Mouse (Mus musculus): ENCODE results near the gene Kdr. TPM values are rescaled to one million over a fixed set of nuclear protein-coding genes. Genes with fewer than 3 reads are reported as not detected.

The Kdr gene
- polyA plus RNA-seq, 1 experiment from 2014 or later: 26.7 TPM

- Histone ChIP-seq H3K27me3 (replicated peaks; ENCODE audit: control insufficient read depth, insufficient read depth, low read length) (no peaks in the 10 kb centered on the region), H3K4me1 (ENCODE audit: control insufficient read depth, insufficient read depth, low read length) (no peaks in the 10 kb centered on the region), H3K9ac (ENCODE audit: low read depth, low read length) (no peak overlapping the region), H3K27ac (replicated peaks; ENCODE audit: low read depth, low read length) (no peak overlapping the region), H3K4me2 (ENCODE audit: low read depth, low read length) (no peak overlapping the region), H3K36me3 (ENCODE audit: control insufficient read depth, insufficient read depth, low read length) (no peaks in the 10 kb centered on the region), H3K9me3 (ENCODE audit: control insufficient read depth, low read length) (no peaks in the 10 kb centered on the region), H3K4me3 (ENCODE audit: low read depth, low read length) (no peak overlapping the region)
- peak; percentile 10 for DNase-seq (ENCODE audit: low spot score)
- 71% methylated on average over 7 of the region's 7 CpGs for WGBS
- ATAC-seq (ENCODE audit: low read depth): no peak
These were observed 28.1 kb upstream of the Kdr start for GRCm38 (mm10) chr5:76006403-76006802.

DNA sequence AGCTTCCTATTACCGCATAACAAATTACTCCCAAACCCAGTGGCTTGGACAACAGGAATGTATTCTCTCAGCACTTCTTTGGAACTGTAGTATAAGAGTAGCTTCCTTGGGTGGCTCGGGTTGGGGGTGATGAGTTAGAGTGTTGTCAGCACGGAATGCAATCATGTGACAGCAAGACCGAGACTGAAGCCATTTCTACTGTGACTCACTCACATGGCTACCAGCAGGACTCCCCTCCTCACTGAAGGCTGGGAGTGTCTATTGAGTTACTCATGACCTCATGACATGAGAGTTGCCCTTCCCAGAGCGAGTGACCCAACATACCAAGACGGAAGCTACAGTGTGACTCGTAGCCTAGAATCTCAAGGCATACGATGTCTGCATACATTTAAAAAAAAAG is 12.0 kb upstream of the Kdr start:
- no peak overlapping the region for H3K27ac ChIP-seq (replicated peaks; ENCODE audit: low read depth, low read length)
- no peak overlapping the region for H3K4me3 ChIP-seq (ENCODE audit: low read depth, low read length)
- H3K4me1 ChIP-seq (ENCODE audit: control insufficient read depth, insufficient read depth, low read length): no peaks in the 10 kb centered on the region
- DNase-seq (ENCODE audit: low spot score) (no peak), ATAC-seq (ENCODE audit: low read depth) (no peak)
- no peak overlapping the region for H3K4me2 ChIP-seq (ENCODE audit: low read depth, low read length)
- H3K9me3 ChIP-seq (ENCODE audit: control insufficient read depth, low read length): no peaks in the 10 kb centered on the region
- no peaks in the 10 kb centered on the region for H3K36me3 ChIP-seq (ENCODE audit: control insufficient read depth, insufficient read depth, low read length)
- no peaks in the 10 kb centered on the region for H3K27me3 ChIP-seq (replicated peaks; ENCODE audit: control insufficient read depth, insufficient read depth, low read length)
- WGBS: 82% methylated on average over 8 of the region's 8 CpGs
- no peak overlapping the region for H3K9ac ChIP-seq (ENCODE audit: low read depth, low read length)

GRCm38 (mm10) chr5:75987530-75987929 is 9.3 kb upstream of the Kdr start:
- no peak for DNase-seq (ENCODE audit: low spot score)
- no peak for ATAC-seq (ENCODE audit: low read depth)
- no peak overlapping the region for H3K4me3 ChIP-seq (ENCODE audit: low read depth, low read length)
- no peaks in the 10 kb centered on the region for H3K36me3 ChIP-seq (ENCODE audit: control insufficient read depth, insufficient read depth, low read length)
- no peaks in the 10 kb centered on the region for H3K27me3 ChIP-seq (replicated peaks; ENCODE audit: control insufficient read depth, insufficient read depth, low read length)
- no peak overlapping the region for H3K4me2 ChIP-seq (ENCODE audit: low read depth, low read length)
- no peak overlapping the region for H3K9ac ChIP-seq (ENCODE audit: low read depth, low read length)
- 72% methylated on average over 8 of the region's 8 CpGs for WGBS
- H3K4me1 ChIP-seq (ENCODE audit: control insufficient read depth, insufficient read depth, low read length): no peaks in the 10 kb centered on the region
- H3K27ac ChIP-seq (replicated peaks; ENCODE audit: low read depth, low read length): no peak overlapping the region
- no peaks in the 10 kb centered on the region for H3K9me3 ChIP-seq (ENCODE audit: control insufficient read depth, low read length)

DNA sequence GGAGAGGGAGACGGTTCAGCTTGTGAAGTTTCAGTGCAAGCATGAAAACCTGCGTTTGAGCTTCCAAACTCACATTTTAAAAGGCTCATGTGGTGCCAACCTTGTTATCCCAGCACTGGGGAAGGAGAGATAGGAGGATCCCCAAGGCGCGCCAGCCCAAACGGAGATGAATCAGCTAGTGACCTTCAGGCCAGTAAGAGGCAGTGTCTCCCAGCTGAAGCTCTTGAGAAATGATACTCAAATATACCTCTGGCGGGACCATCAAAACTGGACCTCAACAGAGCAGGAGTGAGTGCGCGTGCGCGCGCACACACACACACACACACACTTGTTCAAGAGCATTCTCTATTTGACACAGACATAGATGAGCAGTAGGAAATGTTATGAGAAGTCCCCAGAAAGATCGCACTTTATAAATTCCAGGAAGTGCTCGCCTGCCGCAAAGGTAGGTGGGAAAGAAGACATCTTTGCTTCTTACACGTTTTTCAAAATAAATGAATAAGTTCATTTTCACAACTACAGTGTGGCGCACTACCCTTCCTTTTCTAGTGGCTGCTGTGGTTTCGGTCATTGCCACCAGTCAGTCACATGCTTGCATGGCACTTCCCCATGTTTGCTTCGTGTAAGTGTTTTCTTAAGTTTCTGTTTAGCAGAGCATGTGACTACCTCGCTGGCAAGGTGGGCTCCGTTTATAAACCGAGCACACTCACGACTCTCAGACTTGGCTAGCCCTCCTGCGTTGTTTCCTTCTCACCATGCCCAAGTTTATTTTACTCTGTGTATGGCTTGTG is 2.5 kb upstream of the Kdr start:
- no peaks in the 10 kb centered on the region for H3K36me3 ChIP-seq (ENCODE audit: control insufficient read depth, insufficient read depth, low read length)
- ATAC-seq (ENCODE audit: low read depth) (no peak), DNase-seq (ENCODE audit: low spot score) (no peak)
- peaks cover 6% of the 10 kb centered on the region for H3K4me1 ChIP-seq (ENCODE audit: control insufficient read depth, insufficient read depth, low read length)
- peaks cover 55% of the 10 kb centered on the region for H3K27me3 ChIP-seq (replicated peaks; ENCODE audit: control insufficient read depth, insufficient read depth, low read length)
- no peak overlapping the region for H3K4me2 ChIP-seq (ENCODE audit: low read depth, low read length)
- no peak overlapping the region for H3K27ac ChIP-seq (replicated peaks; ENCODE audit: low read depth, low read length)
- H3K4me3 ChIP-seq (ENCODE audit: low read depth, low read length): no peak overlapping the region
- WGBS: 62% methylated on average over 23 of the region's 23 CpGs
- H3K9ac ChIP-seq (ENCODE audit: low read depth, low read length): no peak overlapping the region
- no peaks in the 10 kb centered on the region for H3K9me3 ChIP-seq (ENCODE audit: control insufficient read depth, low read length)

DNA sequence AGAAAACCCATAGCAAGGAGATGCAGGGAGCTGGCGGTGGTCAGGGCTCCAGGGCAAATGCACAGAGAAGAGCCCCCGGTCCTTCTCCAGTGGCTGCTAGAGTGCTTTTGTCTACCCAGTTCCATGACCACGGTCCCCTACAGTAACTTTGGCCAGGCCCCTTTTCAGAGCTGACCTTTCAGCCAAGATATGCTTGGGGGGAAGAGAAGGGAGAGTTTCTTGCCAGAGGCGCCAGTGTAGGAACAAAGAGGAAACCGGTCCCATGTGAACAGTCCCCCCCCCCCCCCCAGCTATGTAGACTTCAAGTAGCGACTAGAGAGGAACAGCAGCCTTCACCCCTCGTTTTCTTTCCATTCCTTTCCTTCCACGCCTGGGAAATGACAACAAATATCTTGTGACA is 850 bp upstream of the Kdr start:
- H3K4me2 ChIP-seq (ENCODE audit: low read depth, low read length): peak overlapping the region; percentile 100
- peaks cover 61% of the 10 kb centered on the region for H3K27me3 ChIP-seq (replicated peaks; ENCODE audit: control insufficient read depth, insufficient read depth, low read length)
- H3K27ac ChIP-seq (replicated peaks; ENCODE audit: low read depth, low read length): no peak overlapping the region
- DNase-seq (ENCODE audit: low spot score) (no peak), ATAC-seq (ENCODE audit: low read depth) (no peak)
- peaks cover 6% of the 10 kb centered on the region for H3K4me1 ChIP-seq (ENCODE audit: control insufficient read depth, insufficient read depth, low read length)
- H3K36me3 ChIP-seq (ENCODE audit: control insufficient read depth, insufficient read depth, low read length): no peaks in the 10 kb centered on the region
- H3K9me3 ChIP-seq (ENCODE audit: control insufficient read depth, low read length): no peaks in the 10 kb centered on the region
- peak overlapping the region; percentile 67 for H3K4me3 ChIP-seq (ENCODE audit: low read depth, low read length)
- H3K9ac ChIP-seq (ENCODE audit: low read depth, low read length): no peak overlapping the region
- WGBS: 7% methylated on average over 8 of the region's 8 CpGs

- Histone ChIP-seq H3K4me3 (ENCODE audit: low read depth, low read length) (peak overlapping the region; percentile 67), H3K4me2 (ENCODE audit: low read depth, low read length) (peak overlapping the region; percentile 100), H3K27me3 (replicated peaks; ENCODE audit: control insufficient read depth, insufficient read depth, low read length) (peaks cover 61% of the 10 kb centered on the region), H3K36me3 (ENCODE audit: control insufficient read depth, insufficient read depth, low read length) (no peaks in the 10 kb centered on the region), H3K9me3 (ENCODE audit: control insufficient read depth, low read length) (no peaks in the 10 kb centered on the region), H3K4me1 (ENCODE audit: control insufficient read depth, insufficient read depth, low read length) (peaks cover 6% of the 10 kb centered on the region), H3K9ac (ENCODE audit: low read depth, low read length) (peak overlapping the region; percentile 62), H3K27ac (replicated peaks; ENCODE audit: low read depth, low read length) (peak overlapping the region; percentile 69)
- DNase-seq (ENCODE audit: low spot score) (peak; percentile 33), ATAC-seq (ENCODE audit: low read depth) (peak; percentile 68)
- WGBS: under 1% methylated on average over 48 of the region's 54 CpGs
These were observed 551 bp downstream of the Kdr start for GRCm38 (mm10) chr5:75977441-75978373.

DNA sequence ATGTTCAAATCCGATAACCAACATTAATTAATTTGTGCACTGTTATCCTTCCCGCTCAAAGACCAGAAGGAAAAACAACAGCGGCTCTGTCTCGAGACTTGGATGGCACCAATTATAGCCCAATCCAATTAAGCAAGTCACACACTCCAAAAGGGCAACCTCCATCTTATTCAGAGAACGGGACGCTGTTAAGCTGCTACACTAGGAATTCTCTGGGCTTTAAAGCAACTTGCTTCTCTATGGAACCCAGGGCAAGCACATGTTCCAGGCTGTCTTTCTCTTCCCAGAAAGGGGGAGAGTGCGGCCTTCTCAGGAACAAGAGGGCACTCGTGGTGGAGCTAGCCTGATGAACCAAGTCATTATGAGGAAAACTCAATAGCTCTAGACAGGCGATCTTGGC is 1.6 kb downstream of the Kdr start:
- Histone ChIP-seq H3K9ac (ENCODE audit: low read depth, low read length) (peak overlapping the region; percentile 30; the same call in 1 of the 2 replicates), H3K27me3 (replicated peaks; ENCODE audit: control insufficient read depth, insufficient read depth, low read length) (peaks cover 61% of the 10 kb centered on the region), H3K4me3 (ENCODE audit: low read depth, low read length) (peak overlapping the region; percentile 67), H3K9me3 (ENCODE audit: control insufficient read depth, low read length) (no peaks in the 10 kb centered on the region), H3K36me3 (ENCODE audit: control insufficient read depth, insufficient read depth, low read length) (no peaks in the 10 kb centered on the region), H3K27ac (replicated peaks; ENCODE audit: low read depth, low read length) (0 out of 2 replicates have a peak overlapping the region, but pooled peaks have one; percentile 28), H3K4me2 (ENCODE audit: low read depth, low read length) (peak overlapping the region; percentile 15), H3K4me1 (ENCODE audit: control insufficient read depth, insufficient read depth, low read length) (peaks cover 6% of the 10 kb centered on the region)
- DNase-seq (ENCODE audit: low spot score): peak; percentile 13
- 29% methylated on average over 9 of the region's 9 CpGs for WGBS
- ATAC-seq (ENCODE audit: low read depth): no peak

GRCm38 (mm10) chr5:75975398-75975797 is 2.9 kb downstream of the Kdr start:
- Histone ChIP-seq H3K4me2 (ENCODE audit: low read depth, low read length) (peak overlapping the region; percentile 15; the same call in 1 of the 2 replicates), H3K36me3 (ENCODE audit: control insufficient read depth, insufficient read depth, low read length) (no peaks in the 10 kb centered on the region), H3K9me3 (ENCODE audit: control insufficient read depth, low read length) (no peaks in the 10 kb centered on the region), H3K4me1 (ENCODE audit: control insufficient read depth, insufficient read depth, low read length) (peaks cover 6% of the 10 kb centered on the region), H3K27ac (replicated peaks; ENCODE audit: low read depth, low read length) (no peak overlapping the region), H3K9ac (ENCODE audit: low read depth, low read length) (no peak overlapping the region), H3K27me3 (replicated peaks; ENCODE audit: control insufficient read depth, insufficient read depth, low read length) (peaks cover 49% of the 10 kb centered on the region), H3K4me3 (ENCODE audit: low read depth, low read length) (peak overlapping the region; percentile 67)
- no peak for ATAC-seq (ENCODE audit: low read depth)
- peak; percentile 22 for DNase-seq (ENCODE audit: low spot score)
- 53% methylated on average over 5 of the region's 5 CpGs for WGBS

All from embryonic facial prominence, embryonic 14.5 days (tissue).